Mouse (Mus musculus) erythroblast, embryonic 14.5 days (primary cell): ENCODE data around the gene Fry.

Source experiments
- GATA1 ChIP-seq: IDR thresholded peaks from 2 replicates; pipeline ENCODE4 v1.6.1; 2012; ENCODE audit warnings: low read length, inconsistent platforms, mixed read lengths
- TAL1 ChIP-seq: IDR thresholded peaks from 3 replicates; pipeline ENCODE4 v1.6.1; 2012; ENCODE audit warnings: low read length, inconsistent platforms, mixed read lengths

GRCm38 (mm10) chr5:150464721-150465120 is 346.3 kb downstream of the Fry start:
- TF ChIP-seq GATA1: no peak
- no peak for TF ChIP-seq TAL1
